Mouse (Mus musculus) bone marrow, adult 2 months (tissue): ENCODE results near the gene Angpt4. TPM values are rescaled to one million over a fixed set of nuclear protein-coding genes. Genes with fewer than 3 reads are reported as not detected.

Source experiments
- H3K27ac ChIP-seq: fragments of 200-500 bp; 2 replicates; pipeline ENCODE4 v1.5.1; 2012; ENCODE audit warnings: low read depth, mild to moderate bottlenecking, control low read depth, inconsistent platforms, low read length; ENCODE audit not compliant: control insufficient read depth, poor library complexity, insufficient read depth
- H3K4me1 ChIP-seq: fragments of 200-500 bp; 2 replicates; pipeline ENCODE4 v1.6.1; 2011; ENCODE audit warnings: low read length; ENCODE audit not compliant: control insufficient read depth, insufficient read depth
- H3K4me3 ChIP-seq: fragments of 200-500 bp; replicated peaks from 2 replicates; pipeline ENCODE3; 2011; ENCODE audit warnings: mild to moderate bottlenecking, low read depth, low read length, control low read depth; ENCODE audit not compliant: control insufficient read depth
- CTCF ChIP-seq: fragments of 200-500 bp; IDR thresholded peaks from 2 replicates; pipeline ENCODE4 v1.5.1; 2011; ENCODE audit warnings: low read length, control low read depth; ENCODE audit not compliant: control insufficient read depth, insufficient read depth
- POLR2A ChIP-seq: fragments of 200-500 bp; IDR thresholded peaks from 2 replicates; pipeline ENCODE4 v1.6.1; 2011; ENCODE audit warnings: low read depth, mild to moderate bottlenecking, control low read depth, low read length, borderline replicate concordance; ENCODE audit not compliant: control insufficient read depth
- WGBS: fragments of 180-500 bp; shearing (Covaris S2); methylation state at CpG from one replicate; pipeline ENCODE4 v1.1.7; 2018; 5-methylcytosine and 5-hydroxymethylcytosine counted together
- polyA plus RNA-seq: library from polyadenylated mRNA; stranded (reverse); fragments of >200 nt; gene quantifications from 2 replicates; pipeline ENCODE4 v1.2.4, GENCODE M21; 2011; ENCODE audit warnings: low replicate concordance; ENCODE audit not compliant: missing spikeins, insufficient read depth, insufficient read length

Angpt4 gene
- polyA plus RNA-seq, 1 experiment = 2.1 TPM

DNA sequence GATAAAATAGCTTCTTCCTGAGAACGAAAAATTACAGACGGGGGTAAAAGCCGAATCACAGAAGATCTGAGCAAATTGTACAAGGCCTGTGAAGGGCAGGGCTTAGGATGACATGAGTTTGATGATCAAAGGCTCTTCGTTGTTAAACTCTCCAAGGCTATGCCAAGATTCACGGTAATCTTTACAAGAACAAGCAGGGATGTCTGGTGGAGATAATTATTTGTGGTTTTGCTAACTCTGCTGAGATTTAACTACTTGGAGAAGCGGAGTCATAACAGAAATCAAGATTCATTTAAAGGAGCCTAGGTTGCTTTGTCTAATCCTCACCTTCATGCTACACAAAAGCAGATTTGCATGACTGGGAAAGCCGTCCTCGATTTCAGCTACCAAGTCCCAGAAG, 75.9 kb downstream of the Angpt4 start:
- no peak for TF ChIP-seq POLR2A
- H3K4me1 ChIP-seq = no peaks in the 10 kb centered on the region; the same call in 1 of the 2 replicates
- H3K4me3 ChIP-seq = no peak overlapping the region
- no peak overlapping the region for H3K27ac ChIP-seq
- 70% methylated on average over 8 of the region's 8 CpGs for WGBS

DNA sequence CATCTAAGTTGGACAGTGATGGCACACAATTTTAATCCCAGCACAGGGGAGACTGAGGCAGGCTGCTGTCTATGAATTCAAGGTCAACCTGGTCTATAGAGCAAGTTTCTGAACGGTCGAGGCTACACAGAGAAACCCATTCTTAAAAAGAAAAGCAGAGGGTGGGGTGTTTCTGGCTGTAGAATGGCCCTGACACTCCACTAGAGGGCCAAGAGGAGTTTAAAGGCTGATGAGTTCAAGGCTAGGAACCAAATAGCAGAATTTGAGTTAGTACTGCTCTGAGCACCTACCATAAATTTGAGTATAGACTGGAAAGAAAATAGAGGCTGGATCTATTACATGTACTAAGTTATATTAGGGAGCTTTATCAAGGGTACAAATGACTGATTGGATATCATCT, 78.0 kb downstream of the Angpt4 start:
- no peak for TF ChIP-seq CTCF
- TF ChIP-seq POLR2A = no peak
- no peak overlapping the region for H3K27ac ChIP-seq
- no peaks in the 10 kb centered on the region; the same call in 1 of the 2 replicates for H3K4me1 ChIP-seq
- WGBS = 61% methylated on average over 2 of the region's 2 CpGs
- H3K4me3 ChIP-seq = no peak overlapping the region

DNA sequence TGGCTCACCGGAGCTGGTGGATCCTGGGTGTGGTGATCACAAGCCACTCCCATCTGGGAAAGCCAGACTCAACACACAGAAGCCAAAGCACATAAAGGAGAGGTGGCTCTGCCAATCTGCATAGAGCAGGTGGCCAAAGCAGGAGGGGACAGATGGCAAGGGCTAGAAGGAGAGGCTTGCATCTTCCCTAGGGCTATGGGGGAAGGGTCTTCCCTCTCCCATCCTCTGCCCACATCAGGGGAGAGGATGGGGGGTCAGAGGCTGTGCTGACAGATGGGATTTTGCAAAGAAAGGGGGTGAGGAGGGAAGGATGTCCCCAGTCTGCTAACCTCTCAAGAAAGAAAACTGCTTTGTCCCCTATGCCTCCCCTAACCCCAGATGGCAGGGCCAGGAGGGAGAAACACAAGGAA, 80.0 kb downstream of the Angpt4 start:
- 69% methylated on average over 1 of the region's 1 CpGs for whole genome bisulfite sequencing
- TF ChIP-seq POLR2A = no peak
- no peak for TF ChIP-seq CTCF
- Histone ChIP-seq H3K27ac (no peak overlapping the region), H3K4me3 (no peak overlapping the region), H3K4me1 (no peaks in the 10 kb centered on the region; the same call in 1 of the 2 replicates)

DNA sequence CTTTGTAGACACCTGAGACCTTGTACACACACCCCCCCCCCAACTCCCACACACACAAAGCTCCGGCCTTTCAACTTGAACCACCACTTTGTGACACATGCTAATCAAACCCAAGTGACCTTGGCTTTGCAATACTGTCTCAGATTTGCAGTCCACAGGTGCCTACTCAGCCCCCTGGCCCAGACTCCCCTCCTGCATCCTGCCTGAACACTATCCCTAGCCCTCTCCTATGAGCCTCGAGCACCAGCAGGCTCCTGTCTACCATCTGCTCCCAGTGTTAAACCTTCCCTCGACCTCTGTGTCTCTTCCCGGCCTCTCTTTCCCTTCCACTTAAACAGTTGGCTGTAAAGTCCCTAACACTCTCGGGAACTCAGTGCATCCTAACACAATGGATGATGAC, 80.4 kb downstream of the Angpt4 start:
- H3K4me3 ChIP-seq = no peak overlapping the region
- no peaks in the 10 kb centered on the region; the same call in 1 of the 2 replicates for H3K4me1 ChIP-seq
- WGBS = 70% methylated on average over 5 of the region's 5 CpGs
- H3K27ac ChIP-seq = no peak overlapping the region
- TF ChIP-seq POLR2A (no peak), CTCF (no peak)

DNA sequence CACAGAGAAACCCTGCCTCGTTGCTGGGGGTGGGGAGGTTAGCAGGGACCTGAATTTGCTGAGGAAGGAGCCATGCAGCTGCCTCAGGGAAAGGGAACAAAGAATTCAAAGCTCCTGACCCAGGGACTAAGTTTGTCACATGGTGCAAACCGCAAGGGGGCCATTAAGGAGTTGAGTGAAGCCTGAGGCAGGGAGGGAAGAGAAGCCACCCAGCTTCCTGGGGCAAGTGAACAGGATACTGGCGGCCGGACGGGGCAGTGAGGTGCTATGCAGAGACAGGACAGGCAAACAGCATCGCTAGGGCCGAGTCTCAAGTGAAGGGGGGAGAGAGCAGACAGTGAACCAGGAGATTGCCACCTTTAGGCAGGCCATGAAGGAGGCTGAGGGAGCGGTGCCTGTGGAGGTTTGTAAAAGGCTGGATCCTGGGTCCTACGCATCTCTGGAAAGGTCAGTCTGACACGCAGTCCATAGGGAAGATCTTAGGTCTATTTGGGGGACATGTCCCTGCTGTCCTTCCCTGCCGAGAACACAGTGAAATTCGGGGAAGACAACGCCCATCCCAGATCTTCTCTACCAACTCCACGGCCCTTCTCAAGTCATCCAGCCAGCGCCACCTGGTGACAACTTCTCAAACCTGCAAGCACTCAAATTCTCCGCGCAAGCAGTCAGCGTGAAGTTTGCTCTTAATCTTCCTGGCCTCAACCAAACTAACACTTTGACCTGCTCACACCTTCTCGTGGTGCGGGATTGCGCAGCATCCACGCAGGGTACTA, 83.5 kb downstream of the Angpt4 start:
- TF ChIP-seq CTCF (peak; percentile 89), POLR2A (no peak)
- no peaks in the 10 kb centered on the region; the same call in 1 of the 2 replicates for H3K4me1 ChIP-seq
- peak overlapping the region; percentile 22 for H3K4me3 ChIP-seq
- 3% methylated on average over 22 of the region's 22 CpGs for WGBS
- no peak overlapping the region for H3K27ac ChIP-seq

Other genes starting within 250 kb of the Angpt4 start
- gene Rad21l, start 242.7 kb upstream of the Angpt4 start, polyA plus RNA-seq = not detected in 2 replicates
- not detected in 2 replicates for gene Tmem74b, start 209.2 kb upstream of the Angpt4 start, polyA plus RNA-seq
- gene Psmf1, start 167.0 kb upstream of the Angpt4 start, polyA plus RNA-seq = 31.9 and 38.6 TPM in 2 replicates
- gene Rspo4, start 68.3 kb upstream of the Angpt4 start, polyA plus RNA-seq = not detected in 2 replicates
- 3.0 and 13.0 TPM in 2 replicates for gene Fam110a, start 69.0 kb downstream of the Angpt4 start, polyA plus RNA-seq
- gene Slc52a3, start 85.3 kb downstream of the Angpt4 start, polyA plus RNA-seq = 0.77 and 2.6 TPM in 2 replicates
- gene Scrt2, start 170.3 kb downstream of the Angpt4 start, polyA plus RNA-seq = not detected in 2 replicates
- gene Srxn1, start 194.3 kb downstream of the Angpt4 start, polyA plus RNA-seq = 8.9 and 11.6 TPM in 2 replicates
- gene Tcf15, start 232.4 kb downstream of the Angpt4 start, polyA plus RNA-seq = 2.1 TPM in 1 of 2 replicates, not detected in the other